Mouse (Mus musculus) urinary bladder, postnatal 36 days (tissue): ENCODE data around the gene Zik1.

Experiments used
- DNase-seq, 2 experiments: peaks; one replicate each; pipeline ENCODE4 v3.0.0; 2022; ENCODE audit warnings: low spot score in 2 of 2, mixed read lengths in 1 of 2

Gene Zik1

GRCm38 (mm10) chr7:10494786-10495521 is at the start of gene Zik1:
Gene Zik1 (minus strand): TSS chr7:10495394.
- peak; percentile 26 to 37 for DNase-seq

- DNase-seq, result no peak
Observed at GRCm38 (mm10) chr7:10495578-10495977, 384 bp upstream of the Zik1 start.

GRCm38 (mm10) chr7:10480588-10481233 is 14.5 kb downstream of the Zik1 start:
- no peak for DNase-seq

- DNase-seq, result no peak
Observed at GRCm38 (mm10) chr7:10479813-10480212, 15.4 kb downstream of the Zik1 start.

GRCm38 (mm10) chr7:10458166-10458565 is 37.0 kb downstream of the Zik1 start:
- DNase-seq, result no peak

- DNase-seq, result no peak
Observed at GRCm38 (mm10) chr7:10443031-10443430, 52.2 kb downstream of the Zik1 start, which contains the start of gene Vmn1r67. Gene Vmn1r67 (plus strand): TSS chr7:10443331.
